Mouse (Mus musculus) ES-CJ7 (cell line): Measurements from ENCODE around the gene Gm10999.

ENCODE experiments used
- DNase-seq: peaks from one replicate; pipeline ENCODE4 v3.0.0; 2011; ENCODE audit warnings: low read depth, low spot score

The Gm10999 gene

GRCm38 (mm10) chr8:129131561-129131960 lies at the start of gene Gm10999:
Gm10999 (minus strand) TSS chr8:129131661.
- no peak for DNase-seq

DNA sequence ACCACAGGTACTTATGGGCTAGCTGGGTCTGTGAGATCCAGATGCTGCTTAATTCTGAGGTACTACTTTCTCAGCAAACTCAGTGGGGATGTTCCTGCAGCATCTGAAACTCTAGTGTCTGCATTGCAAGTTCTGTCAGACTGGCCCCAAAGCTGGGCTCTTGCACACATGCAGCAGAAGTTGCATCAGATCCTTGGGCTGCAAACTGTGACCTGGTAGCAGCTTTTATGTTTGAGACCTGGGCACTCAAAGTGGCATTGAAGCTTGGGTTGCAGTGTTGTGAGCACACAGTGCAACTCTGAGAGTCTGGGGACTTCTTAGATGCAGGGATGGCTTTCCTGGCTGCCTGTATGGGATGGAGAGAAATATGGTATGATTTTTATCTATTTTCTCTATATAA lies 2.0 kb upstream of the Gm10999 start:
- DNase-seq = no peak

- peak; percentile 79 for DNase-seq
These were observed 15.7 kb downstream of the Gm10999 start for GRCm38 (mm10) chr8:129115761-129116160.
